Mouse (Mus musculus) liver, embryonic 14.5 days (tissue): Measurements from ENCODE around the gene Vps52.

ENCODE experiments used
- CTCF ChIP-seq: IDR thresholded peaks from 2 replicates; pipeline ENCODE4 v1.5.1; 2016; ENCODE audit warnings: antibody characterized with exemption, low read depth, control low read depth
- EP300 ChIP-seq: IDR thresholded peaks from 2 replicates; pipeline ENCODE4 v1.6.1; 2016; ENCODE audit warnings: antibody characterized with exemption, low read depth

GRCm38 (mm10) chr17:33916294-33916693 is 39.3 kb upstream of the Vps52 start:
- TF ChIP-seq CTCF (no peak), EP300 (no peak)
